10 mouse cellular contexts compared by ENCODE assay signal in genomic region chr15:98475382-98475781, GRCm38 (mm10). TPM values are rescaled to one million over a fixed set of nuclear protein-coding genes. Genes with fewer than 3 reads are reported as not detected.
DNase-seq lines count a peak whose midpoint lies in the region; ATAC-seq and TF ChIP-seq lines count a peak whose summit lies in the region.
"Had no signal": no experiment of that assay in that cellular context is flagged by ENCODE, and none has a peak within 500 bp of the region (broad histone marks: within the 10 kb centered on the region; RNA-seq: fewer than 3 reads in every experiment).

No protein-coding gene starts in this region.

- no peaks in the 10 kb centered on the region for H3K4me1 ChIP-seq in liver, adult 2 months (ENCODE audit: control insufficient read depth, insufficient read depth, low read length)
- no peaks in the 10 kb centered on the region for H3K4me1 ChIP-seq in liver, embryonic 12.5 days
- no peaks in the 10 kb centered on the region for H3K4me1 ChIP-seq in liver, postnatal 0 days (ENCODE audit: insufficient read depth)
- H3K4me1 ChIP-seq: lung, embryonic 15.5 days had no signal

- TF ChIP-seq EP300 in liver, postnatal 0 days (IDR thresholded peaks at IDR 0.05; ENCODE audit: low read depth) = no peak

- TF ChIP-seq POLR2A in liver, adult 2 months (IDR thresholded peaks at IDR 0.05; ENCODE audit: extremely low read depth, insufficient read depth, low read length) = no peak

- peak; percentile 46; the same call in 1 of the 2 replicates for TF ChIP-seq CTCF in liver, adult 2 months (IDR thresholded peaks at IDR 0.05; ENCODE audit: low read depth, low read length)
- peak; percentile 68 for TF ChIP-seq CTCF in liver, postnatal 0 days (IDR thresholded peaks at IDR 0.05; ENCODE audit: low read depth)

- H3K4me3 ChIP-seq in liver, adult 2 months (ENCODE audit: insufficient read depth, low read depth, low read length) = no peak overlapping the region
- no peak overlapping the region for H3K4me3 ChIP-seq in liver, embryonic 12.5 days
- no peak overlapping the region for H3K4me3 ChIP-seq in liver, postnatal 0 days (ENCODE audit: low read depth, low read length)
- H3K4me3 ChIP-seq: lung, embryonic 15.5 days had no signal

- no peak overlapping the region for H3K9ac ChIP-seq in liver, adult 2 months (ENCODE audit: low read depth, low read length)
- H3K9ac ChIP-seq in liver, embryonic 12.5 days = no peak overlapping the region
- no peak overlapping the region for H3K9ac ChIP-seq in liver, postnatal 0 days (replicated peaks)
- H3K9ac ChIP-seq: lung, embryonic 15.5 days had no signal

- H3K27me3 ChIP-seq in liver, adult 2 months (ENCODE audit: control insufficient read depth, insufficient read depth, low read length) = no peaks in the 10 kb centered on the region; the same call in 1 of the 2 replicates
- H3K27me3 ChIP-seq in liver, embryonic 12.5 days (replicated peaks) = peaks cover 14% of the 10 kb centered on the region; the same call in 1 of the 2 replicates
- H3K27me3 ChIP-seq in liver, postnatal 0 days (ENCODE audit: insufficient read depth, low read length) = no peaks in the 10 kb centered on the region
- H3K27me3 ChIP-seq: lung, embryonic 15.5 days had no signal

- H3K4me2 ChIP-seq in liver, embryonic 12.5 days = no peak overlapping the region
- H3K4me2 ChIP-seq in liver, postnatal 0 days (ENCODE audit: low read depth, low read length) = no peak overlapping the region
- H3K4me2 ChIP-seq: lung, embryonic 15.5 days had no signal

- ATAC-seq in cerebellum, adult (ENCODE audit: insufficient number of reproducible peaks, low FRiP score, low TSS enrichment) = no peak
- no peak for ATAC-seq in liver, embryonic 12.5 days
- no peak for ATAC-seq in liver, postnatal 0 days

- WGBS in liver, adult 2 months = 51% methylated on average over 10 of the region's 10 CpGs
- WGBS in liver, embryonic 12.5 days (ENCODE audit: insufficient replicate concordance) = 38% methylated on average over 10 of the region's 10 CpGs
- WGBS in liver, postnatal 0 days (ENCODE audit: insufficient replicate concordance) = 44% methylated on average over 10 of the region's 10 CpGs

- H3K9me3 ChIP-seq in liver, embryonic 12.5 days (replicated peaks) = no peaks in the 10 kb centered on the region
- no peaks in the 10 kb centered on the region for H3K9me3 ChIP-seq in liver, postnatal 0 days (ENCODE audit: low read length)
- H3K9me3 ChIP-seq: lung, embryonic 15.5 days had no signal

- DNase-seq in cerebellum, adult 11 months = peak; percentile 23
- DNase-seq in liver, adult 2 months (ENCODE audit: extremely low read depth, low read depth, low spot score) = no peak
- DNase-seq in adrenal gland, postnatal 10 days = peak; percentile 75
- DNase-seq in embryo, embryonic 11 days = peak; percentile 61
- DNase-seq in liver, postnatal 0 days = peak; percentile 51
- peak; percentile 31 to 77 for DNase-seq in spleen, postnatal 10 days (ENCODE audit: low spot score in 2 of 2)

- no peaks in the 10 kb centered on the region for H3K79me2 ChIP-seq in liver, adult 2 months (ENCODE audit: control insufficient read depth, insufficient read depth, low read length)

- H3K27ac ChIP-seq in liver, adult 2 months (replicated peaks; ENCODE audit: insufficient read depth, low read depth, low read length) = no peak overlapping the region
- H3K27ac ChIP-seq in liver, embryonic 12.5 days = no peak overlapping the region
- H3K27ac ChIP-seq in liver, postnatal 0 days (ENCODE audit: low read depth) = no peak overlapping the region
- H3K27ac ChIP-seq: lung, embryonic 15.5 days had no signal

- no peaks in the 10 kb centered on the region for H3K36me3 ChIP-seq in liver, adult 2 months (ENCODE audit: control insufficient read depth, insufficient read depth, low read length)
- no peaks in the 10 kb centered on the region for H3K36me3 ChIP-seq in liver, embryonic 12.5 days
- no peaks in the 10 kb centered on the region for H3K36me3 ChIP-seq in liver, postnatal 0 days (replicated peaks; ENCODE audit: insufficient read depth, low read length)
- H3K36me3 ChIP-seq: lung, embryonic 15.5 days had no signal

RNA-seq across cellular contexts. Expression of gene OR5BS1P, which starts 5.7 kb away (rescaled TPM):
- not detected in 2 replicates for total RNA-seq in liver, adult 2 months (2014; rRNA removed)
- not detected in 2 replicates for polyA plus RNA-seq in liver, adult 2 months (2012; rRNA removed)
- polyA plus RNA-seq in liver, embryonic 12.5 days (2016; fragmentation: Nextera tagmentation; extraction: Ambion mirVana) = not detected in 2 replicates
- not detected for total RNA-seq in adrenal gland, postnatal 10 days (2021)
- polyA plus RNA-seq in liver, postnatal 0 days (2015; fragmentation: Nextera tagmentation; extraction: Ambion mirVana) = not detected in 2 replicates
- polyA plus RNA-seq: gonadal fat pad, adult 2 months; lung, embryonic 15.5 days had no signal

RNA-seq across cellular contexts. Expression of gene Lalba, which starts 7.1 kb away (rescaled TPM):
- total RNA-seq in liver, adult 2 months (2014; rRNA removed) = not detected in 2 replicates
- not detected in 2 replicates for polyA plus RNA-seq in liver, adult 2 months (2012; rRNA removed)
- not detected in 2 replicates for polyA plus RNA-seq in liver, embryonic 12.5 days (2016; fragmentation: Nextera tagmentation; extraction: Ambion mirVana)
- under 1 TPM in 1 of 2 experiments, not detected in 1; 0.39 TPM for total RNA-seq in adrenal gland, postnatal 10 days (2021)
- polyA plus RNA-seq in liver, postnatal 0 days (2015; fragmentation: Nextera tagmentation; extraction: Ambion mirVana) = not detected in 2 replicates

RNA-seq across cellular contexts. Expression of gene Olfr279, which starts 16.8 kb away (rescaled TPM):
- not detected in 2 replicates for total RNA-seq in liver, adult 2 months (2014; rRNA removed)
- polyA plus RNA-seq in liver, adult 2 months (2012; rRNA removed) = not detected in 2 replicates
- not detected in 2 replicates for polyA plus RNA-seq in liver, embryonic 12.5 days (2016; fragmentation: Nextera tagmentation; extraction: Ambion mirVana)
- total RNA-seq in adrenal gland, postnatal 10 days (2021) = not detected
- not detected in 2 replicates for polyA plus RNA-seq in liver, postnatal 0 days (2015; fragmentation: Nextera tagmentation; extraction: Ambion mirVana)
- polyA plus RNA-seq: gonadal fat pad, adult 2 months; lung, embryonic 15.5 days had no signal

RNA-seq across cellular contexts. Expression of gene Olfr281, which starts 23.0 kb away (rescaled TPM):
- not detected in 2 replicates for total RNA-seq in liver, adult 2 months (2014; rRNA removed)
- not detected in 2 replicates for polyA plus RNA-seq in liver, adult 2 months (2012; rRNA removed)
- not detected in 2 replicates for polyA plus RNA-seq in liver, embryonic 12.5 days (2016; fragmentation: Nextera tagmentation; extraction: Ambion mirVana)
- total RNA-seq in adrenal gland, postnatal 10 days (2021) = not detected
- not detected in 2 replicates for polyA plus RNA-seq in liver, postnatal 0 days (2015; fragmentation: Nextera tagmentation; extraction: Ambion mirVana)
- polyA plus RNA-seq: gonadal fat pad, adult 2 months; lung, embryonic 15.5 days had no signal

RNA-seq across cellular contexts. Expression of gene Olfr282, which starts 44.4 kb away (rescaled TPM):
- total RNA-seq in liver, adult 2 months (2014; rRNA removed) = not detected in 2 replicates
- not detected in 2 replicates for polyA plus RNA-seq in liver, adult 2 months (2012; rRNA removed)
- not detected in 2 replicates for polyA plus RNA-seq in liver, embryonic 12.5 days (2016; fragmentation: Nextera tagmentation; extraction: Ambion mirVana)
- total RNA-seq in adrenal gland, postnatal 10 days (2021) = not detected
- not detected in 2 replicates for polyA plus RNA-seq in liver, postnatal 0 days (2015; fragmentation: Nextera tagmentation; extraction: Ambion mirVana)
- polyA plus RNA-seq: gonadal fat pad, adult 2 months; lung, embryonic 15.5 days had no signal
